Mouse (Mus musculus): ENCODE results near the gene Zcchc14.

DNA sequence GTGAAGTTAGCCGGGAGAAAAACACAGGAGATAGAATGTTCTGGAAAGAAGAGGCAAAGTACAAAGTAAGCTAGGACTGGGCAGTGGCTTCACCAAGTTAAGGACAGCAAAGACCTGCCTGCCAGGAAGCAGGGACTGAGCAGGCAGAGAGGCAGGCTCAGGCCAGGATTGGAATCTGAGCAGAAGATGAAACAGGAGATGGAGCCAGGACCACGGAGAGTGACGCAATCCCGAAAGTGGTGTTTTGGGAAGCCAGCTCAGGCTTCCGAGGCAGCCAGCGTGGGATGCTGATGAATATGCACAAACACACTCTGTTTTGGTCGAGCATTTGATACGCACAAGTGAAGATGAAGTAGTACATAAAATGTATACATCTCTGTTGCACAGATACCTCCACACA, 69.0 kb downstream of the Zcchc14 start:
- TF ChIP-seq CTCF (IDR thresholded peaks at IDR 0.05; ENCODE audit: control insufficient read depth, insufficient read depth, insufficient replicate concordance, low read depth, low read length) (no peak), POLR2A (IDR thresholded peaks at IDR 0.05; ENCODE audit: control insufficient read depth, low read depth, low read length) (no peak)

All from testis, adult 2 months (tissue).